Mouse (Mus musculus) adrenal gland, postnatal 25 days (tissue): ENCODE results near the gene Zdhhc5. TPM values are rescaled to one million over a fixed set of nuclear protein-coding genes. Genes with fewer than 3 reads are reported as not detected.

Experiments used
- DNase-seq: peaks from one replicate; pipeline ENCODE4 v3.0.0; 2021; ENCODE audit warnings: mixed read lengths
- microRNA-seq, 2 experiments: library from miRNA; unstranded; fragments of <30 nt; microRNA quantifications; one replicate each; pipeline ENCODE4 v1.2.0; 2021
- total RNA-seq: library from RNA; stranded (reverse); gene quantifications from 2 replicates; pipeline ENCODE4 v1.2.3, GENCODE M21; 2021

The Zdhhc5 gene
- total RNA-seq, 1 experiment from 2014 or later: 62.9 TPM

- DNase-seq: no peak
Measured at GRCm38 (mm10) chr2:84647051-84647568, 67.9 kb downstream of the Zdhhc5 start.

DNA sequence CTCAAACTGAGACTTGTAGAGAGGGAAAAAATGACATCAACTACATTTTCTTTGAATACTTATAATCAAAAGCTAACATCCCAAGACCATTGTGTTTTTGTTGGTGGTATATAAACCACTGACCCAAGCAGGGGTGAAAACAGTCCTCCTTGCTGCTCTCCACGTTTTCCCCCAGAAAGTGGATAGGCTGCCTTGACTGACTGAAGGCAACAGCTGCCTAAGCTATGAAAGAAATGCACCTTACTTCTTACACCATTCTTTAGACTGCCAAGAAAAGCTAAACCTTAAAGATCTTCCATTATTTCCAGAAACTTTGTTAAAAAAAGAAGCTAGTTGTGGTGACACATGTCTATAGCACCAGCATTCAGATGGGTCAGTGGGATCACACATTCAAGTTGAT, 68.8 kb downstream of the Zdhhc5 start:
- no peak for DNase-seq

- no peak for DNase-seq
Measured at GRCm38 (mm10) chr2:84640833-84641232, 74.1 kb downstream of the Zdhhc5 start.

DNA sequence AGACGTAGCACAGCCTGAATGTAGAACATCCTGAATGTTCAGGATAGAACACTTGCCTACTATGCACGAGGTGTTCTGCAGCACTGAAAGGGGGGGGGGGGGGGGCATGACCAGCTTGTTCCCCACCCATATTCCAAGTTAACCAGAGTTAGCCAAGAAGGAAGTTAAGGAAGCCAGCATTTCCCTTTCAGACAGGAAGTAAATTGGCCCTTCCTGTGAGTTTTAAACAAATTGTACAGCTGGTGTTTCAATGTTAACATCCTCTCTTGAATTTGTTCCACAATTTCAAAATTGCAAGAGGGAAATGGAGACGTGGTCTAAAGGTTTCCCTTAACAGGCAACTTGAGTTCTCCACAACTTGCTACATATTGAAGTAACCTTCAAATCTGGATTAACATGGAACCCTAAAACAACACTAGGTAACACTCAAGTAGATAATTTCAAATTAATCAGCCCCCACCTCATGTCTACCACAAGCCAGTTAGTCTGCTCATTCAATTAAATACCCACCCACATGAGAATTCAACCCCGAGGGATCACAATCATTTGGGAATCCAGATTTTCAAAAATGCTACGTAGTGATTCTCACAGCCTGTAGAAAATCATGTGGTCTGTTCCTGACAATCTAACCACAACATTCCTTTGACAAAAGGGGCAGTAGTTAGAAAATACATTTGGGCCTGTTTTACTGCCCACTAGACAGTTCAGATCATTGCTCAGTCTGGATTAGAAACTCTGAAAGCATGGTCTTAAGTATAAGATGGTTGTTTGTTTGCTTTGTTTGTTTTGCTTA, 76.4 kb downstream of the Zdhhc5 start:
- DNase-seq: no peak

Small RNA genes lying within 50 kb of the gene (microRNA-seq; reads per million reads assigned to microRNA genes)
- 6,872 to 10,654 reads per million in 2 experiments for gene Mir130a

Other genes starting within 250 kb of the Zdhhc5 start
- gene Tfpi, start 238.4 kb downstream of the Zdhhc5 start, total RNA-seq: 49.2 and 65.8 TPM in 2 replicates
- gene Ctnnd1, start 64.4 kb downstream of the Zdhhc5 start, total RNA-seq: 130 and 154 TPM in 2 replicates
- 0.18 and 0.38 TPM in 2 replicates for gene Btbd18, start 56.1 kb downstream of the Zdhhc5 start, total RNA-seq
- gene Selenoh, start 44.4 kb downstream of the Zdhhc5 start, total RNA-seq: 36.4 and 54.0 TPM in 2 replicates
- gene Gm28635, start 37.1 kb downstream of the Zdhhc5 start, total RNA-seq: not detected in 2 replicates
- 23.0 and 26.8 TPM in 2 replicates for gene Med19, start 36.8 kb downstream of the Zdhhc5 start, total RNA-seq
- 137 and 147 TPM in 2 replicates for gene Tmx2, start 36.0 kb downstream of the Zdhhc5 start, total RNA-seq
- 12.3 and 13.9 TPM in 2 replicates for gene Clp1, start 12.2 kb upstream of the Zdhhc5 start, total RNA-seq
- 8.5 and 9.3 TPM in 2 replicates for gene Ypel4, start 18.9 kb upstream of the Zdhhc5 start, total RNA-seq
- 3.9 and 4.2 TPM in 2 replicates for gene Gm19426, start 28.5 kb upstream of the Zdhhc5 start, total RNA-seq
- gene Serping1, start 60.3 kb upstream of the Zdhhc5 start, total RNA-seq: 31.8 and 33.5 TPM in 2 replicates
- gene Ube2l6, start 83.6 kb upstream of the Zdhhc5 start, total RNA-seq: 16.9 and 19.9 TPM in 2 replicates
- gene Smtnl1, start 107.5 kb upstream of the Zdhhc5 start, total RNA-seq: not detected in 2 replicates
- 40.4 and 43.8 TPM in 2 replicates for gene Timm10, start 111.8 kb upstream of the Zdhhc5 start, total RNA-seq
- 2.4 and 4.3 TPM in 2 replicates for gene Slc43a1, start 123.7 kb upstream of the Zdhhc5 start, total RNA-seq
- 1.2 TPM in 2 replicates for gene Rtn4rl2, start 171.5 kb upstream of the Zdhhc5 start, total RNA-seq
- 54.7 and 55.7 TPM in 2 replicates for gene Slc43a3, start 221.4 kb upstream of the Zdhhc5 start, total RNA-seq